Mouse (Mus musculus): ENCODE data around the gene Scn7a. TPM values are rescaled to one million over a fixed set of nuclear protein-coding genes. Genes with fewer than 3 reads are reported as not detected.

The Scn7a gene
- 78.3 and 120 TPM in 2 replicates for polyA plus RNA-seq (2015; fragmentation: Nextera tagmentation; extraction: Ambion mirVana)

GRCm38 (mm10) chr2:66784765-66785164, at the start of gene Scn7a:
Gene Scn7a, minus strand, starts transcription at chr2:66784914.
- H3K9ac ChIP-seq (replicated peaks; ENCODE audit: low read depth) = no peak within 1 kb of the TSS
- no peaks in the 10 kb centered on the region for H3K27me3 ChIP-seq (replicated peaks; ENCODE audit: insufficient read depth, low read length)
- peak within 1 kb of the TSS; percentile 34 for H3K4me3 ChIP-seq (ENCODE audit: low read depth, low read length)
- 0 out of 2 replicates have a peak within 1 kb of the TSS, but pooled peaks have one; percentile 7 for H3K27ac ChIP-seq (ENCODE audit: low read length)
- H3K36me3 ChIP-seq (ENCODE audit: insufficient read depth, low read length) = no peaks in the 10 kb centered on the region
- TF ChIP-seq EP300 (IDR thresholded peaks at IDR 0.05) = no peak
- no peak for TF ChIP-seq CTCF (IDR thresholded peaks at IDR 0.05)
- WGBS = 10% methylated on average over 6 of the region's 6 CpGs
- no peaks in the 10 kb centered on the region for H3K4me1 ChIP-seq (ENCODE audit: insufficient read depth, low read depth, low read length)
- H3K4me2 ChIP-seq (replicated peaks; ENCODE audit: low read depth, low read length) = peak within 1 kb of the TSS; percentile 37
- ATAC-seq (peak; percentile 63), DNase-seq (ENCODE audit: low spot score) (peak; percentile 52)
- no peaks in the 10 kb centered on the region for H3K9me3 ChIP-seq (ENCODE audit: low read length)

- Histone ChIP-seq H3K9me3 (ENCODE audit: low read length) (no peaks in the 10 kb centered on the region), H3K4me1 (ENCODE audit: insufficient read depth, low read depth, low read length) (no peaks in the 10 kb centered on the region), H3K36me3 (ENCODE audit: insufficient read depth, low read length) (no peaks in the 10 kb centered on the region), H3K4me3 (ENCODE audit: low read depth, low read length) (no peak overlapping the region), H3K27me3 (replicated peaks; ENCODE audit: insufficient read depth, low read length) (no peaks in the 10 kb centered on the region), H3K27ac (ENCODE audit: low read length) (no peak overlapping the region), H3K4me2 (replicated peaks; ENCODE audit: low read depth, low read length) (no peak overlapping the region), H3K9ac (replicated peaks; ENCODE audit: low read depth) (no peak overlapping the region)
- ATAC-seq = no peak
- no peak for DNase-seq (ENCODE audit: low spot score)
- 73% methylated on average over 1 of the region's 1 CpGs for WGBS
- TF ChIP-seq EP300 (IDR thresholded peaks at IDR 0.05) (no peak), CTCF (IDR thresholded peaks at IDR 0.05) (no peak)
These were observed 43.0 kb upstream of the Scn7a start for GRCm38 (mm10) chr2:66827729-66828128.

GRCm38 (mm10) chr2:66819862-66820559, 35.3 kb upstream of the Scn7a start:
- H3K36me3 ChIP-seq (ENCODE audit: insufficient read depth, low read length) = no peaks in the 10 kb centered on the region
- no peak overlapping the region for H3K4me2 ChIP-seq (replicated peaks; ENCODE audit: low read depth, low read length)
- no peaks in the 10 kb centered on the region for H3K4me1 ChIP-seq (ENCODE audit: insufficient read depth, low read depth, low read length)
- 35% methylated on average over 7 of the region's 7 CpGs for WGBS
- no peak overlapping the region for H3K4me3 ChIP-seq (ENCODE audit: low read depth, low read length)
- no peaks in the 10 kb centered on the region for H3K9me3 ChIP-seq (ENCODE audit: low read length)
- ATAC-seq (no peak), DNase-seq (ENCODE audit: low spot score) (peak; percentile 17)
- no peak overlapping the region for H3K9ac ChIP-seq (replicated peaks; ENCODE audit: low read depth)
- no peak overlapping the region for H3K27ac ChIP-seq (ENCODE audit: low read length)
- TF ChIP-seq CTCF (IDR thresholded peaks at IDR 0.05) = peak; percentile 66
- TF ChIP-seq EP300 (IDR thresholded peaks at IDR 0.05) = no peak
- no peaks in the 10 kb centered on the region for H3K27me3 ChIP-seq (replicated peaks; ENCODE audit: insufficient read depth, low read length)

GRCm38 (mm10) chr2:66799676-66800249, 15.0 kb upstream of the Scn7a start:
- Histone ChIP-seq H3K4me1 (ENCODE audit: insufficient read depth, low read depth, low read length) (no peaks in the 10 kb centered on the region), H3K9me3 (ENCODE audit: low read length) (no peaks in the 10 kb centered on the region), H3K36me3 (ENCODE audit: insufficient read depth, low read length) (no peaks in the 10 kb centered on the region), H3K9ac (replicated peaks; ENCODE audit: low read depth) (no peak overlapping the region), H3K27me3 (replicated peaks; ENCODE audit: insufficient read depth, low read length) (no peaks in the 10 kb centered on the region), H3K27ac (ENCODE audit: low read length) (no peak overlapping the region), H3K4me2 (replicated peaks; ENCODE audit: low read depth, low read length) (no peak overlapping the region), H3K4me3 (ENCODE audit: low read depth, low read length) (no peak overlapping the region)
- 45% methylated on average over 4 of the region's 4 CpGs for WGBS
- DNase-seq (ENCODE audit: low spot score) (peak; percentile 53), ATAC-seq (no peak)
- TF ChIP-seq EP300 (IDR thresholded peaks at IDR 0.05) (no peak), CTCF (IDR thresholded peaks at IDR 0.05) (peak; percentile 72)

GRCm38 (mm10) chr2:66797493-66797892, 12.8 kb upstream of the Scn7a start:
- H3K4me1 ChIP-seq (ENCODE audit: insufficient read depth, low read depth, low read length) = no peaks in the 10 kb centered on the region
- no peak overlapping the region for H3K4me2 ChIP-seq (replicated peaks; ENCODE audit: low read depth, low read length)
- peak; percentile 12; the same call in 1 of the 2 replicates for ATAC-seq
- peak; percentile 14 for DNase-seq (ENCODE audit: low spot score)
- WGBS = 43% methylated on average over 1 of the region's 1 CpGs
- no peaks in the 10 kb centered on the region for H3K27me3 ChIP-seq (replicated peaks; ENCODE audit: insufficient read depth, low read length)
- H3K9ac ChIP-seq (replicated peaks; ENCODE audit: low read depth) = no peak overlapping the region
- TF ChIP-seq EP300 (IDR thresholded peaks at IDR 0.05) = no peak
- TF ChIP-seq CTCF (IDR thresholded peaks at IDR 0.05) = no peak
- H3K27ac ChIP-seq (ENCODE audit: low read length) = no peak overlapping the region
- H3K4me3 ChIP-seq (ENCODE audit: low read depth, low read length) = no peak overlapping the region
- H3K36me3 ChIP-seq (ENCODE audit: insufficient read depth, low read length) = no peaks in the 10 kb centered on the region
- H3K9me3 ChIP-seq (ENCODE audit: low read length) = no peaks in the 10 kb centered on the region

GRCm38 (mm10) chr2:66791629-66792028, 6.9 kb upstream of the Scn7a start:
- 49% methylated on average over 1 of the region's 1 CpGs for whole genome bisulfite sequencing
- Histone ChIP-seq H3K4me2 (replicated peaks; ENCODE audit: low read depth, low read length) (no peak overlapping the region), H3K36me3 (ENCODE audit: insufficient read depth, low read length) (no peaks in the 10 kb centered on the region), H3K27me3 (replicated peaks; ENCODE audit: insufficient read depth, low read length) (no peaks in the 10 kb centered on the region), H3K27ac (ENCODE audit: low read length) (no peak overlapping the region), H3K9ac (replicated peaks; ENCODE audit: low read depth) (no peak overlapping the region), H3K4me1 (ENCODE audit: insufficient read depth, low read depth, low read length) (no peaks in the 10 kb centered on the region), H3K4me3 (ENCODE audit: low read depth, low read length) (no peak overlapping the region), H3K9me3 (ENCODE audit: low read length) (no peaks in the 10 kb centered on the region)
- peak; percentile 56; the same call in 1 of the 2 replicates for ATAC-seq
- TF ChIP-seq CTCF (IDR thresholded peaks at IDR 0.05) = no peak
- peak; percentile 45 for TF ChIP-seq EP300 (IDR thresholded peaks at IDR 0.05)
- peak; percentile 31 for DNase-seq (ENCODE audit: low spot score)
